Mouse (Mus musculus) cortical plate, adult 2 months (tissue): ENCODE measurements around the gene A930017K11Rik. TPM values are rescaled to one million over a fixed set of nuclear protein-coding genes. Genes with fewer than 3 reads are reported as not detected.

Experiments used
- H3K27ac ChIP-seq: fragments of 200-500 bp; 2 replicates; pipeline ENCODE4 v1.5.1; 2012; ENCODE audit warnings: low read length, control low read depth, inconsistent platforms; ENCODE audit not compliant: insufficient read depth
- H3K4me1 ChIP-seq: fragments of 200-500 bp; 2 replicates; pipeline ENCODE4 v1.6.1; 2011; ENCODE audit warnings: low read length; ENCODE audit not compliant: control insufficient read depth, insufficient read depth
- H3K4me3 ChIP-seq: fragments of 200-500 bp; 2 replicates; pipeline ENCODE4 v1.5.1; 2011; ENCODE audit warnings: mild to moderate bottlenecking, low read length, control low read depth; ENCODE audit not compliant: insufficient read depth
- CTCF ChIP-seq: fragments of 200-500 bp; IDR thresholded peaks from 2 replicates; pipeline ENCODE4 v1.5.1; 2011; ENCODE audit warnings: mild to moderate bottlenecking, control low read depth, low read length; ENCODE audit not compliant: insufficient read depth; ENCODE audit errors: extremely low read depth
- POLR2A ChIP-seq: fragments of 200-500 bp; IDR thresholded peaks from 2 replicates; pipeline ENCODE4 v1.6.1; 2011; ENCODE audit warnings: mild to moderate bottlenecking, low read length, control low read depth; ENCODE audit not compliant: insufficient read depth; ENCODE audit errors: extremely low read depth
- polyA plus RNA-seq: library from polyadenylated mRNA; depleted of rRNA; stranded (reverse); fragments of >200 nt; gene quantifications from 2 replicates; pipeline ENCODE4 v1.2.3, GENCODE M21; 2012

A930017K11Rik gene
- polyA plus RNA-seq, 1 experiment = 0.92 TPM

GRCm38 (mm10) chr17:25948051-25948450 is 4.3 kb downstream of the A930017K11Rik start:
- no peaks in the 10 kb centered on the region for H3K4me1 ChIP-seq
- H3K27ac ChIP-seq = no peak overlapping the region
- TF ChIP-seq POLR2A (no peak), CTCF (no peak)
- H3K4me3 ChIP-seq = no peak overlapping the region

- Histone ChIP-seq H3K4me3 (no peak overlapping the region), H3K4me1 (no peaks in the 10 kb centered on the region), H3K27ac (no peak overlapping the region)
- TF ChIP-seq CTCF (no peak), POLR2A (no peak)
These were observed 4.8 kb downstream of the A930017K11Rik start for GRCm38 (mm10) chr17:25947576-25947975.

- Histone ChIP-seq H3K4me3 (no peak overlapping the region), H3K27ac (no peak overlapping the region), H3K4me1 (no peaks in the 10 kb centered on the region)
- TF ChIP-seq POLR2A = no peak
- TF ChIP-seq CTCF = no peak
These were observed 5.5 kb downstream of the A930017K11Rik start for GRCm38 (mm10) chr17:25946891-25947290.

GRCm38 (mm10) chr17:25946349-25946748 is 6.0 kb downstream of the A930017K11Rik start:
- Histone ChIP-seq H3K4me1 (no peaks in the 10 kb centered on the region), H3K27ac (no peak overlapping the region), H3K4me3 (no peak overlapping the region)
- TF ChIP-seq CTCF (no peak), POLR2A (no peak)

- Histone ChIP-seq H3K27ac (no peak overlapping the region), H3K4me3 (no peak overlapping the region), H3K4me1 (peaks cover 3% of the 10 kb centered on the region; the same call in 1 of the 2 replicates)
- TF ChIP-seq CTCF (no peak), POLR2A (no peak)
These were observed 6.7 kb downstream of the A930017K11Rik start for GRCm38 (mm10) chr17:25945517-25946155.

- H3K4me3 ChIP-seq = no peak within 1 kb of the TSS
- no peak within 1 kb of the TSS for H3K27ac ChIP-seq
- no peak for TF ChIP-seq CTCF
- TF ChIP-seq POLR2A = no peak
- H3K4me1 ChIP-seq = peaks cover 3% of the 10 kb centered on the region; the same call in 1 of the 2 replicates
These were observed 7.8 kb downstream of the A930017K11Rik start, which contains the start of the genes Pigq and Nhlrc4 for GRCm38 (mm10) chr17:25944366-25945163. Gene Pigq, minus strand, starts transcription at chr17:25944936. Gene Nhlrc4, minus strand, starts transcription at chr17:25944961.

GRCm38 (mm10) chr17:25943769-25944168 is 8.6 kb downstream of the A930017K11Rik start:
- Histone ChIP-seq H3K27ac (no peak overlapping the region), H3K4me1 (peaks cover 3% of the 10 kb centered on the region; the same call in 1 of the 2 replicates), H3K4me3 (no peak overlapping the region)
- TF ChIP-seq CTCF (no peak), POLR2A (no peak)

- TF ChIP-seq POLR2A (no peak), CTCF (no peak)
- Histone ChIP-seq H3K27ac (no peak overlapping the region), H3K4me1 (peaks cover 3% of the 10 kb centered on the region; the same call in 1 of the 2 replicates), H3K4me3 (no peak overlapping the region)
These were observed 9.1 kb downstream of the A930017K11Rik start for GRCm38 (mm10) chr17:25943221-25943620.

GRCm38 (mm10) chr17:25942597-25943151 is 9.7 kb downstream of the A930017K11Rik start:
- Histone ChIP-seq H3K27ac (no peak overlapping the region), H3K4me1 (peaks cover 3% of the 10 kb centered on the region; the same call in 1 of the 2 replicates), H3K4me3 (no peak overlapping the region; the same call in 1 of the 2 replicates)
- TF ChIP-seq POLR2A = no peak
- no peak for TF ChIP-seq CTCF
